Mouse (Mus musculus): ENCODE data around the gene Foxi3. TPM values are rescaled to one million over a fixed set of nuclear protein-coding genes. Genes with fewer than 3 reads are reported as not detected.

The Foxi3 gene
- not detected for total RNA-seq (2021)

DNA sequence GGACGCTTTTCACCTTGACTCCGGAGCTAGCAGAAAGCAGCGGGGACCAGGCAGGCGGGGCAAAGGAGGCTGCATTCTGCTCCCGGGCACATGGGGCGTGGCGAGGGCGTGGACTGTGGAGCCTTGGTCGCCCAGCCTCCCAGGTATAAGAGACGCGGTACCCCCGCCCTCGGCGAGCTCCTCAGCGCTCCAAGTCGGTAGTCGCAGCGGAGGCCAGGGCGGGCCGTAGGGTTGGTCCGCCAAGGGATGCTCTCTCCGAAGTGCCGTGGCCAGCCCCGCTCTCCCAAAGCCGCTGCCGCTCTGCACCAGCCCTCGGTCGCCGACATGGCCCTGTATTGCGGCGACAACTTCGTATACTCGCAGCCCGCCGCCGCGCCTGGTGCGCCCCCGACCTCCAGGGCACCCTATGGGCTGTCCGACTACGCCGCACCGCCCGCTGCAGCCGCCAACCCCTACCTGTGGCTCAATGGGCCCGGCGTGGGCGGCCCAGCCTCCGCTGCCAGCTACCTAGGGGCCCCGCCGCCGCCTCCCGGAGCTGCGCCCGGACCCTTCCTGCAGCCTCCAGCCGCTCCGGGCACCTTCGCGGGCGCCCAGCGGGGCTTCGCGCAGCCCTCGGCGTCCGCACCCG lies at the start of gene Foxi3:
Gene Foxi3 (plus strand): TSS at position 247 of the 628 bp plus-strand sequence.
- DNase-seq = peak; percentile 5

DNA sequence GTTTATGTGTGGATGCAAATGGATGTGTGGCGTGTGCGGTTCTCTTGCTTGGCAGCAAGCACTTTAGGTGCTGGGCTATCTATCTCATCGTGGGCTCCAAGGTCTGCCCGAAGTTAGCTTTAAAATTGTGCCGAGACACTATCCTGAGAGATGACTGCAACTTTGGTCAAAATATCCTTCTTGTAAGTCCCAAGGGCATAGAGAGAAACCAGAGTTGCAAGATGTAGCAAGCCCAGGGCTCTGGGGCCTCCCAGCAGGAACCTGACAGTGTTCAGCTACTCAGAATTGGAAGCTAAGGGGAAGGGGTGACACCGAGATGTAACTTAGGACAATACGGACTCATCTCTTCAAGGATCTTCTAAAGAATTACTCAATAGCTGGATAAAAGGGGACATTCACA lies 46.8 kb upstream of the Foxi3 start:
- DNase-seq = no peak

DNA sequence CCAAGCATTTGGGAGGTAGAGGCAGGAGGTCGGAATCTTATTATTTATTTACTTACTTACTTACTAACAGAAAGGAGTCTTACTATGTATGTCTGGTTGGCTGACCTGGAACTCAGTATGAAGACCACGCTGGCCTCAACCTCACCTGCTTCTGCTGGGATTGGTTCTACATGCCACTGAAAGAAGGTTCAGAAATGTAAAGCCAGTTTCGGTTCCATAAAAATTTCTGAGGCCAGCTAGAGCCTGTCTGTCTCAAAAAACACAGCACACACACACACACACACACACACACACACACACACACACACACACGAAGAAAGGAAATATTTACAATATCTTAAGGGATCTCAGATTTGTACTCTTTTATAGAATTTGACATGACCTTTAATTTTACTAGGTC lies 46.0 kb upstream of the Foxi3 start:
- no peak for DNase-seq

DNA sequence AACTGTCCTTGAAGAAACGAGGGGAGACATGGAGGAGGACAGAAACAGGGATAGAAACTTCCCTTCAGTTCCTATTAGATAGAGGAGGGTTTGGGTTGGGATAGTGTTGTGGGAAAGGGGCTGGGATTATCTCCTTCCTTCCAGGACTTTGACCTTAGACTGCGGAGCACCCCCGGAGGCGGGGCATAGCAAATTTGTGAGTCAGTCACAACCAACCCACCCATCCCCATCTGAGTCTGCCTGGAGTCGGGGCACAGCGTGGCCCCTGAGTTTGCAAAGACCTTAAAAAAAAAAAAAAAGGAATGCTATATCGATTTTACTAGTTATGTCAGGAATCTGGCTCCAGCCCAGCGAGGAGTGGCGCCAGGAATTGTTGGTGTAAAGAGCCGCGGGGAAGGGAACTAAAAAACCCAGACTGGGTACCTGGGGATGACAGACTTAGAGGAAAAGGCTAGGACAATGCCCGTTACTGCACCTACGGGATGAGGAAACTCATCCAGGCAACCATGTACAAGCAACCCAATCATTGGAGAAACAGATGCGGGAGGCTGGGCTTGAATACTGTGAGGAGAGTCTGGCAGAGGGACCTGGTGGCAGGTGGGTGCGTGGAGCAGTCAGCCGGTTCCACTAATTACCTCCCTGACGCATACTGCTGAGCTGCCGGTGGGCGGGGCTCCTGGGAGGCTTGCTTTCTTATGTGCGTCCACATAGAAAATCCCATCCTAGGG lies 44.5 kb upstream of the Foxi3 start:
- no peak for DNase-seq

DNA sequence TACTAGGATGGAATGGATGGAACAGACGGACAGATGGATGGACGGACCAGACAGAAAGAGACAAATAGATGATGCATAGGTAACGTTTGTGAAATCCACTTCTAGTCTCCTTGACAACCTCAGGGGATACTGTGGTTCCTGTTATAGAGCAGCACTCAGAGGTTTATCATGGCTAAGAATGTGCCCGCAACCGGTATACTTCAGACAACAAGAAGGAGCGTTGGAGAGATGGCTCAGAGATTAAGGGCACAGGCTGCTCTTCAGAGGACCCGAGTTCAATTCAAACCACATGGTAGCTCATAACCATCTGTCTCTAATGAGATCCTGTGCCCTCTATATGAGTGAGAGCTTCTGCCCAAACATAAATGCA lies 44.0 kb upstream of the Foxi3 start:
- DNase-seq = no peak

DNA sequence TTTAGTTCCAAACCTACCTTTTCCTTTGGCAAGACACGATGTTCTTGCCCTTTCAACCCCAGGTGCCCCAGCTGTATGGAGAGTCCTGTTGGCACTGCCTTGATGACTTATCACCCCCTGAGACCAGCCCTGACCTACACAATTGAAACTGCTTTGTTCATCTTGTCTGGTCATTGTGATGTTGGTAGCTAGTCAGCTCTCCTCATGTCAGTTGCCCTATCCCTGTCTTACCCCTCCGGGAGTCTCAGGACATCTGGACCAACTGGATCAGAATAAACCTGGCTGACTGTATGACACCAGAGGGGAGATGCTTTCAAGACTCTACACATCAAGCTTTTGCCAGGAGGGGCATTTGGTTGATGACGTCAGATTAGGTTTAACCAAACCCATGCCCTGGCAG lies 37.5 kb upstream of the Foxi3 start, which contains the start of gene Tex37:
Gene Tex37 (minus strand): TSS at position 101 of the 400 bp plus-strand sequence.
- no peak for DNase-seq

DNA sequence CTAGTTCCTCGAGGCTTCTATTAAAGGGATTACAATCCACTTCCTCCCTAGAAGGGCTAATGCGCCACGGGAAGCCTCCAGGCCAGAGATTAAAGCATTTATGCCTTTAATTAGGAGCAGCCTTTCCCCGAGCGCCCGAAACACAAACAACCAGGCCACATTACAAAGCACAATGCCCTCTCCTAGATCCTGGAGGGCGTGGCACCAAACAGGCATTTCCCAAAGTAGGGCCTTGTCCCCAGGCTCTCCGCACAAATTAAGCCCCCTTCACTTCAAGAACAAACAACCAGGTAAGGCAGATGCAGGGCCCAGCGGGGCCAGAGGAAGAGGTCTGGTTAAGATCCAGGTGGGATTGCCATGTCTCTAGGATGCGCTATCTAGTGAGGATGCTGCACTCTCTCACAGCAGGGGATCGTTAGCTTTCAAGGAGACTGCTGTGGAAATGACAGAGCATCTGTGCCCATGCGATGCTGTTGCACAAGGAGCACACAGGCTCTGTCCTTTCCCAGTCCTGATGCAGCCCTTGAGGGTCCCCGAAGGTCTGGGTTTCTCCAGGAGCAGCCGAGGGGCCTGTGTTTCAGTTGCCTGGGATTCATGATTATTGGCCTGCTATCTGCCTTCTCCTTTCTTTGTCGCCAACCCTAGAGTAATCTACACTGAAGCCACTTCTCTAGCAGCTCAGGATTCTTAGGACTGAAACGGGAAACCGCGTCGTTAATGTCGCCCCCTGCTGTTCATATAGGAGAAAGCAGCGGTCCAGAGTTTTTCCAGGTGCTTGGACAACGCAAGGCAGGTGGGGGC lies 34.9 kb upstream of the Foxi3 start:
- peak; percentile 48 for DNase-seq

DNA sequence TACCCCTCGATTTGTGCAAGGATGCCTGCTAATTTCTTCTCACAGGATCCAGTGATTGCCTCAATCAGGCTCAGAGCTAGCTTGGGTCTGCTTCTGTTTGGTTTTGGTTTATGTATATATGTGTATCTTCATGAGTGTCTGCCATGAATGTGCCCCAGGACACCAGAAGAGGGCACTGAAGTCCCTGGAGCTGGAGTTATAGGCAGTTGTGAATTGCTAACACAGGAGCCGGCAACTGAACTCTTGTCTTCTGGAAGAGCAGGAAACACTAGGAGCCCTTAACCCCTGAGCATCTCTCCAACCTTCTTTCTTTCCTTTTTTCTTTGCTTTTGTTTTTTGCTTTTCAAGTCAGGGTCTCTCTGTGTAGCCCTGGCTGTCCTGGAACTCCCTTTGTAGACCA lies 24.5 kb upstream of the Foxi3 start:
- DNase-seq = no peak

DNA sequence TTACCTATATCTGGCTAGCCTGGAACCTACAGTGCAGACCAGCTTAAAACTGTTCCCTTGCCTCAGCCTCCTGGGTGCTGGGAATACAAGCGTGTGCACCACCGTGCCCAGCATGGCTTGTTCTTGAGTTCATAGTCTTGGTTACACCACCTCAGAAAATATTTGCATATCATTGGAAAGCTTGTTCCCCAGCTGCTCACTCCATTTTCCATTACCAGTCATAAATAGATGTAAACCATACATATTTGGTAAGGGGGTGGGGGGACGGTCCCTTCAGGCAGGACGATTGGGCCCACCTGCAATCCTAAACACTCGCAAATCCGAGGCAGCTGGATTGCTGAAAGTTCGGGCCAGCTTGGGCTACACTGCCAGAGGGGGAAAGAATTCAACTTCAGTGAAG lies 3.1 kb upstream of the Foxi3 start:
- no peak for DNase-seq

DNA sequence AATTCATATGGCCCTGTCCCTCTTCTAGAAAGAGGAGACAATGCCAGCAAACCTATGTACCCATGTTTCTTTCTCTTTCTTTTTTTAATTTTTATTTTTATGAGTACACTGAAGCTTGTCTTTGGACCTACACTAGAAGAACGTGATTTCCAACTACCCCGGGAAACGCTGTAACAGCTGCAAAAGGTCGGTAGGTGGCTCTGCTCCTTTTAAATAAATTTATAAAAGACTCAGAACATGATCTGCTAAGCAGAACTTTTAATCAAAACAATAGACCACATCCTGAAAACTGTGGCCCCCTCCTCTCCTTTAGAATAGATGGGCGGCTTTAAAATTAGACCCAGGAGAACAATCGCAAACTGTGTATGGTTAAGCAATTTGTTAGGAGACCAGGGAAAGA lies 2.3 kb upstream of the Foxi3 start:
- peak; percentile 18 for DNase-seq

DNA sequence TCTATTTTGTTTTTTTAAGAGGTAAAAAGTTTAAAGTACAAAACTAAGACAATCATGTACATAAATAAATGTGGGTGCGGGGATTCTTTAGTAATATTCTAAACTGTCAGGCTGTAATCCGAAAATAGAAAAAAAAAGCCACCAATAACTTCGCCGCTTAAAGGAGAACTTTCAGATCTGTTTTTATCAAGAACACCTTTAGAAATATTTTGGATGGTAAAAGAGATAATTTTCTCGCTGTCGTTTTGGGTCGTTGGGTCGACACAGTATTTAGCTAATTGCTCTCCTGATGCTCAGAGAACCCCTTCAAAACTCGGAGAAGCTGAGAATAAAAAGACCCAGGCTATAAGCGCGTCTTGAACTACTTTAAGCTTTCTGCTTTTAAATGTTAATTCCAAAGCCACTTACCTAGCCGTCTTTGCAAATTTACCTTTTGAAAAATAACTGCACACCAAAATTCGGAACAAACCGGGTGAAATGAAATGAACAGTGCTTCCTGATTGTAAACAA lies 985 bp upstream of the Foxi3 start:
- no peak for DNase-seq

DNA sequence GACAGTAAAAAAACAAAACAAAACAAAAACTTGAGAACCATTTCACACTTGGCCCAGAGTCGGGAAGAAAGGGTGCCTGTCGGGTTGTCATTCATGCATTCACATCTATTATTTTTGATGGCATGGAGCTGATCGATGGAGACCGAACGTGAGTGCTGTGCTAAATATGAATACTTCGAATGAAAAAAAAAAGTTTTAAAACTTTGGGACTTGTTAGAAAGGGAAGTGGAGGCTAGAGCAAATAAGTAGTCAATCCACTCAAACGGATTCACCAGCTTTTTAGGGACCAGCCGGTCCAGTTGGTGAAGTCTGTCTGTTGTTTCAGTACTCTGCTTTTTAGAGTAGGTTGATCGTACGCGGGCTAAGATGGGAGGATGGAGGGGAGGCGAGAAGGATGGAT lies 490 bp upstream of the Foxi3 start:
- no peak for DNase-seq

DNA sequence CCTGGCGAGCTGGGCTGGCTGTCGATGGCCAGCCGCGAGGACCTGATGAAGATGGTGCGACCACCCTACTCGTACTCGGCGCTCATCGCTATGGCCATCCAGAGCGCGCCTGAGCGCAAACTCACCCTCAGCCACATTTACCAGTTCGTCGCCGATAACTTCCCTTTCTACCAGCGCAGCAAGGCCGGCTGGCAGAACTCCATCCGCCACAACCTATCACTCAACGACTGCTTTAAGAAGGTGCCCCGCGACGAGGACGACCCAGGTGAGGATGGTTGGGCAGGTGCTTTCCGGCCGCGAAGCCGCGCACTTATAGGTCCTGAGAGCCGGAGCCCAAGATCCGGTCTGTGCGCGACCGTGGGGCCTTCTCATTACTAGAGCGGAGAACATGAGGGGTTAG lies 605 bp downstream of the Foxi3 start:
- DNase-seq = no peak

DNA sequence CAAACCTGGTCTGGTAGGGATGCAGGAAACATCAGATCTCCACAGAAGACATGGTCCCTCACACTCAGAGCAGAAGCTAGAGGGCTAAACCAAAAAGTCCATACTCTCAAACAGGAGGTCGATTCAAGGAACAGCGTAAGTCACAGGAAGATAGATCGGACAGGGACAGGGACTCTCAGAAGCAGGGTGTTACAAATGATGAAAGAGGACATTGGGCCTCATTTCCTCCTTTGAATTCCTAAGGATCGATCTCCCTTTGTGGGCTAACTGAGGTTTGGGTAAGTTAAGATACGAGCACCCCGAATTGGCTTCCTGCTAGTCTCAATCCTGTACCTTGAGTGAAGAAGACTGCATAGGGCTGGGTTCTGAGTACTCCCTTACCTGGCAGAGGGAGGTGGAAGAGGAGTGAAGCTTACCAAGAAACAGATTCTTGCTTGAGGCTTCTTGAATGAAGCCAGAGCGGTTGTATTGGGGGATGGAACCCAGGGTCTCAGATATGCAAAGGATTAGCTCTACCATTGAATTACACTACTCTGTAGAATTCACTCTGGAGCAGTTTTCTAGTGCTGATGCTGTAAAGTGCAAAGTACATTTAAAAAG lies 1.1 kb downstream of the Foxi3 start:
- DNase-seq = no peak

DNA sequence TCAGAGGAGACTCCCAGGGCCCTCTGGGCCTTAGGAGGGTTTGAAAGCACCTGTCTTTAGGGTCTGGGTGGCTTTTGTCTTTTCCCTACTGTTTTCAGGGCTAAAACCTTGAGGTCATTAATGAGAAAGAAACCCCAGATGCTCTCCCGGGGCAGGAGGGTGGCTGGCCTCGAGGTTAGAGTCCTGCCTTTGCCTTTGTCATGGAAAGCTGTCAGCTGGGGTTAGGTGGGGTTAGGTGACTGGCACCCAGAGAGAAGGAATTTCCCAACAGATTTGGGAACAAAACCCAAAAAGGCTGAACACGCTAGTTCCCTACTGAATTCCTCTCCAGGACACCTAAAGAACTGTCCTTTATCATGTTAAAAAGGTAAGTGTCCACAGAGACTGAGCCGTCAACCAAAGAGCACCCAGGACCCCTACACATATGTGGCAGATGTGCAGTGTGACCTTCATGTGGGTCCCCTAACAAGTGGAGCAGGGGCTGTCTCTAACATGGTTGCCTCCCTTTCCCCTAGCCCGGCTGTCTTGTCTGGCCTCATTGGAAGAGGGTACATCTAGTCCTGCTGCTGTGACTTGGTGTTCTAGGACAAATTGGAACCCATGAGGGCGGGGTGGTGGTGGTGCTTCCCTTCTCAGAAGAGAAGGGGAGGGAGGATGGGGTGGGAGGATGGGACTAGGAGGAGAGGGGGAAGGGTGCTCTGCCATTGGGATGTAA lies 7.9 kb downstream of the Foxi3 start:
- DNase-seq = no peak

DNA sequence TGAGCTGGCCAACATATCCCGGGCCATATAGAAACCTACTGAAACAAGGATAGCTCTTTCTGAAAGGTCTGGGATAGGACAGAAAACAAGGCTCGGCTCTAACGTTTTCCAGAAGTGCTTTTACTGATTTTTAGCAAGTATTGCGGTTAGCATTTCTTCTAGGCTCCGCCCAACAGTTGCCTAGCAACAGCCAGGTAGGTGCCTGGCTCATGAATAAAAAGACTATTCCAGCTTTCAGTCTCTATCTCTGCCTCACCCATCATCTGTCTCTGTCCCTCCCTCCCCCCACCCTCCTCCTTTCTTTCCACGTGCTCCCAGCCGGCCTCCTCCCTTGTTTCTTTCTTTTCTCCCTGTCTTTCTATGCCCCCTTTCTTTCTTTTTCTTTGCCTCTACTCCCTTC lies 9.4 kb downstream of the Foxi3 start:
- no peak for DNase-seq

DNA sequence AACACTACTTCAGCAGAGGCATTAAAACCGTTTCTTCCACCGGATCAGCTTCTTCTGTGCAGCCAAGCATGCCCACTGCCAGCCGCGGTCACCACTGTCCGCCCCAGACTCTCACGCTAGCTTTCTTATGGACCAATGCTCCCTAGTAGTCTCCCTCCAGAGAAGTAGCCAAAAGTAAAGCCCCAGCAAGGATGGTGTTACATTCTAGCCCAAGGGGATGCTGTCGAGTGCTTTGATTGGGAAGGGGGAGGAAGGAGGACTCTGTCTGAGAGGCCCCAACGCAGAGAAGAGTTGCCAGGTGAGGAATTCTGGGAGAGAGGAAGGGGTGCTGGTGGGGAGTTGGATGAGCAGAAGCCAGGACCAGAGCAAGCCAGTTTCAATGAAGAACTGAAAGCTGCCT lies 11.1 kb downstream of the Foxi3 start:
- DNase-seq = no peak

DNA sequence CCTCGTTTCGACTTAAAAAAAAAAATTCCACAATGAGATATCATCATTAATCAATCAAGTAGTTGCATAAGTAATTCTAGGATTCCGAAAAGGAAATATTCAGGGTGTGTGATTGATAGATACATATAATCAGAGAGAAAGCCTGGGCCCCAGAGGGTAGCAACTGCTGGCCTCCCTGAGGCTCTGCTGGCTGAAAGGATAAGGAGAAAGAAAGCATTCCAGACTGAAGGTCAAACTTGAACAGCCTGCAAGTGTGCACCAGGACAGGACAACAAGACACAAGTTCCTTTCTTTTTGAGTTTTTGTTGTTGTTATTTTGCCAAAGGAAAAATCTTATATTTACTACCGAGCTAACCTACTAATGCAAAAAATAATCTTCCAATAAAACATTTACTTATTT lies 12.0 kb downstream of the Foxi3 start:
- no peak for DNase-seq

DNA sequence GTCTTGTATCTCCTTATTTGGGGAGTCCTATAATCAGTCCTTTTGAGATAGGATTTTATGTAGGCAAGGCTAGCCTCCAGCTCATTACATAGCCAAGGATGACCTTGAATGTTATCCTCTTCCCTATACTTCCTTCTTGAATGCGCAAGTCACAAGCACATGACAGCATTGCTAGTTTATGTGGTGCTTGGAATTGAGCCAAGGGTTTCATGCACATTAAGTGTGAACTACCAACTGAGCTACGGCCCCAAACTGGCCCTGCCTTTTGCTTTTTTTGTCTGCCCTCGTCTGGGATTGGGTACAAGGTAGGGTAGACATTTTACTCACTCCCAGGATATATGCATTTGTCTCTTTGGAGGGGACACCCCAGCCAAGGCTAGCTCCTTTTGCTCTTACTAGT lies 16.7 kb downstream of the Foxi3 start:
- DNase-seq = no peak

DNA sequence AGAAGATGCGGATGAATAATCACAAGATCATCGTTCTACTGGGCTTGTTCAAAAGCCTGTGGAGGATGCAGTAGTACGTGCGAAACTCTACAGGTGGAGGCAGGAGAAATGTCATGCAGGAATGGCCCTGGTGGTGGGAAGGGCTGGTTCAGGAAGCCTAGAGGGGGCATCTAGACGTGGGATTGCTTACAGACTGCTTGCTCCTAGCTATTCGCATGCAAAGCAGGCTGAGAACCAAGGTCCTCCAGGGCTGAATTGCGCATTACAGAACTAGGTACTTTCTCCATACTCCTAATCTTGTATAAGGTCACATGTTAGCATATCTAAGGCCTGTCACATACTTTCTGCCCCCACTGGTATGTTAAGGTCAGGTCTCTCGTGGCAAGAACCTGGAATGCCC lies 24.7 kb downstream of the Foxi3 start:
- DNase-seq = no peak

DNA sequence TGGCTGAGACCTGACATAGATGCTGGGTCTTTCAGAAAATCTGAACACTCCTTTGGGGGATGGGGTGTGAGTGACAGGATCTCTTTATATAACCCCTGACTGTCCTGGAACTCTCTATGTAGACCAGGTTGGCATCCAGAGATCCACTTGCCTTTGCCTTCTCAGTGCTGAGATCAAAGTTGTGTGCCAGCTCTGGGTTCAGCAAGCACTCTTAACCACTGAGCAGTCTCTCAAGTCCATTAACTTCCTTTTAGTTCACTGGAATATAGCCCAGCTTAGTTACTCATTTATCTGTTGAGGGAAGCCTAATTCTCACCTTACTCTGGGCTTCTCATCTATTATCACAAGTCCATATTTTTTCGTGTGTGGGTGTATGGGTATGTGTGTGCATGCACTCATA lies 26.1 kb downstream of the Foxi3 start:
- DNase-seq = no peak

DNA sequence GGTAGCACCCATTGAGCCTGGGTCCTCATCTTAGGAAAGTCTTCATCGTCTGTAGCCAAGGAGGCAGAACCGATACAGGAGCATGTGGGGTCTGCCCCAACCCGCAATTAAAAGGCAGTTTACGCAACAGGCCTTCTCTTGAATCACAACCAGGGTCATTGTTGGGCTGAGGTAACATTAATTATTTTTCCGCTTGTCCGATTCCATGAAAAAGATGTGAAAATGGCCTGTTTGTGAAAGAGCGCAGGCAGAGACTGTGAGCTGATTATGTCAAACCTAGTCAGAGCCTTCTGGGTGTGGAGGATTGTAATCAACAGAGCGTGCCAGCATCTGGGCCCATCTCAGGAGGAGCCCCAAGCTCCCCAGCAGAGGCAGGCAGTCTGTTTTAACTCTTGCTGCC lies 30.4 kb downstream of the Foxi3 start:
- no peak for DNase-seq

Data from heart, postnatal 4 days (tissue).